Mouse (Mus musculus) E14TG2a.4 (cell line): ENCODE results near the gene Olfr1223.
"Not testable (repeated sequence)": the region's sequence is repeated elsewhere in the genome, so short reads cannot be mapped to it uniquely, and the experiment has no call there.

Experiments
- H3K27me3 ChIP-seq: 2 replicates; pipeline ENCODE4 v1.6.1; 2014; ENCODE audit warnings: low read length, control low read depth; ENCODE audit not compliant: insufficient read depth
- H3K36me3 ChIP-seq: 2 replicates; pipeline ENCODE4 v1.6.1; 2014; ENCODE audit warnings: low read length, control low read depth; ENCODE audit not compliant: insufficient read depth
- H3K4me1 ChIP-seq: replicated peaks from 2 replicates; pipeline ENCODE4 v1.6.1; 2014; ENCODE audit warnings: low read depth, low read length, control low read depth
- H3K4me3 ChIP-seq: replicated peaks from 2 replicates; pipeline ENCODE4 v1.5.1; 2014; ENCODE audit warnings: mild to moderate bottlenecking, low read length
- H3K9me3 ChIP-seq: 2 replicates; pipeline ENCODE4 v1.6.1; 2014; ENCODE audit warnings: low read length, control low read depth
- CTCF ChIP-seq: conservative IDR thresholded peaks from 2 replicates; pipeline ENCODE4 v1.5.1; 2014; ENCODE audit warnings: low read length
- NANOG ChIP-seq: IDR thresholded peaks from 2 replicates; pipeline ENCODE4 v1.6.1; 2014; ENCODE audit warnings: borderline replicate concordance, low read length, mixed read lengths
- POU5F1 ChIP-seq: IDR thresholded peaks from 2 replicates; pipeline ENCODE4 v1.6.1; 2014; ENCODE audit warnings: low read length, borderline replicate concordance

The Olfr1223 gene

DNA sequence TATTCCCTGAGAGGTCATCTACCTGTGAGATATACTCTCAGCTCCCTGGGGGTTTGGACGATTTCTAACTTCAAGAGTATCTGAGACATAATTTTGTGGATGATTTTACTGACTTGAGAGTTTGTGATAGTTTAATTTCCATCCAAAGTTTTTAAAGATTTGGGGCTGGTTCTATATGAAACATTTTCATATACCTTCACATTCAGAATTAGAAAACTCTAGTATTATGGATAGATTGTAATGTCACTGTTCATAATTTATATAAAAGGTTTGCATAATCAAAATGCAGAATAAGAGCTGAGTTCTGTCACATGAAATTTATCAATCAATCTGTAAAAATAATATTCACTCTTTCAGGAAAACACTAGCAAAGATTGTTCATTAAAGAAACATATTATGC, at the start of gene Olfr1223:
Olfr1223 (minus strand) TSS at position 101 of the 400 bp plus-strand sequence.
- H3K4me1 ChIP-seq: no peaks in the 10 kb centered on the region
- no peaks in the 10 kb centered on the region for H3K9me3 ChIP-seq
- H3K36me3 ChIP-seq: no peaks in the 10 kb centered on the region
- H3K4me3 ChIP-seq: no peak within 1 kb of the TSS
- H3K27me3 ChIP-seq: no peaks in the 10 kb centered on the region
- no peak for TF ChIP-seq CTCF
- TF ChIP-seq POU5F1: no peak

- H3K9me3 ChIP-seq: no peaks in the 10 kb centered on the region
- H3K4me3 ChIP-seq: no peak within 1 kb of the TSS
- H3K27me3 ChIP-seq: no peaks in the 10 kb centered on the region
- no peak for TF ChIP-seq NANOG
- no peak for TF ChIP-seq CTCF
- TF ChIP-seq POU5F1: no peak
- no peaks in the 10 kb centered on the region for H3K4me1 ChIP-seq
- no peaks in the 10 kb centered on the region for H3K36me3 ChIP-seq
Observed at GRCm38 (mm10) chr2:89199948-89200347, 48.6 kb upstream of the Olfr1223 start, which contains the start of gene Olfr1226. TSS of gene Olfr1226 (minus strand) at chr2:89200048.

DNA sequence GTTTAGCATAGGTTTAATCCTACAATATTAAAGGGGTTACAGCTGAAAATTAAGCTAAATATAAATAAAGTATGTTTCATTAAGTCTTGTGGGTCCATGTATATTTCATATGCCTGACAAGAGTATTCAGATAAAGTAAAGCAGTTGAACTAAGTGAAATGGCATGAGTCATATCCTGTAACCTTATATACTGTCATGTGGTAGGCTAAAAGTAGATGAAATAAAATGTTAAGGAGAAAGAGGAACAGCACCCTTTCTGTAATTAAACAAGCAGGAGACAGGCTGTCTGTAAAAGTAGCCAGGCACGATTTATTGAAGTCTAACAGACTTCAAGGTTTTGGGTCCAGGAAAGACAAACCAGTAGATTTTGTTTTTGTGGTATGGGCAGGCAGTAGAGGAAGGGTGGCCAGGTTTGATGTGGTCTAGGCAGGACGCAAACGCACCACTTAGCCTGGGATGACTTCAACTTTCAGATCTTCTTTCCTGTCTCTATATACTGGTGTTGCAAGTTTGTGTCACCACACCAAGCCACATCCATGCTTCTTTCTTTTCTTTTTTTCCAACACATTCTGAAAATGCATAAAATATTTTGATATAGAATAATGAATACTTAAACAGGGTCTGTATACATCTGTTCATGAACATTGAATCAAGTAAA, 45.1 kb upstream of the Olfr1223 start:
- Histone ChIP-seq H3K27me3 (no peaks in the 10 kb centered on the region), H3K4me3 (no peak overlapping the region), H3K36me3 (no peaks in the 10 kb centered on the region), H3K9me3 (no peaks in the 10 kb centered on the region), H3K4me1 (no peaks in the 10 kb centered on the region)
- TF ChIP-seq NANOG (no peak), CTCF (no peak), POU5F1 (no peak)

- no peaks in the 10 kb centered on the region for H3K9me3 ChIP-seq
- TF ChIP-seq POU5F1: no peak
- TF ChIP-seq NANOG: no peak
- TF ChIP-seq CTCF: no peak
- no peaks in the 10 kb centered on the region for H3K4me1 ChIP-seq
- H3K36me3 ChIP-seq: no peaks in the 10 kb centered on the region
- no peak within 1 kb of the TSS for H3K4me3 ChIP-seq
- no peaks in the 10 kb centered on the region for H3K27me3 ChIP-seq
Observed at GRCm38 (mm10) chr2:89174569-89174968, 23.2 kb upstream of the Olfr1223 start, which contains the start of gene Olfr1225. TSS of gene Olfr1225 (minus strand) at chr2:89174669.

DNA sequence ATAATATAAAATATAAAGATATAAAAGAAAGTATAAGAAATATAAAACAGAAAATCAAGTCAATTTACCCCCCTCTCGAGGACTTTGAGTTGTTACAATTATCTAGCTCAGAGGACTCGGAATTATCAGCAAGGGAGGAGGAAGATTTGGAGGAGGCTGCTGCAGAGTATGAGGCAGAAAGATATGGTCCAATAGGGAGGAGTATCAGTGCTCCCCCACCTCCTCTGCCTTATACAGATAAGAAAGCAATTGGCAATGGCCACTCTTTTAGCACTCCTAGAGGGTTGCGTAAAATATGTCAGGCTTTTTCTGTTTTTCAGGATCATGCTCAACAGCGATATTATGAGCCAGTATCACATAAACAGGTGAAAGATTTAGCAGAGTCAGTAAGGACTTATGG, 13.4 kb upstream of the Olfr1223 start:
- not testable (repeated sequence) for H3K36me3 ChIP-seq, H3K4me1 ChIP-seq, H3K4me3 ChIP-seq, H3K27me3 ChIP-seq
- peaks cover 27% of the 10 kb centered on the region for H3K9me3 ChIP-seq

GRCm38 (mm10) chr2:89163991-89164390, 12.6 kb upstream of the Olfr1223 start, which contains the start of gene Olfr1224-ps1:
TSS of gene Olfr1224-ps1 (minus strand) at chr2:89164091.
- H3K27me3 ChIP-seq, H3K4me1 ChIP-seq, H3K36me3 ChIP-seq, H3K4me3 ChIP-seq: not testable (repeated sequence)
- H3K9me3 ChIP-seq: peaks cover 27% of the 10 kb centered on the region

GRCm38 (mm10) chr2:89132954-89133353, 18.4 kb downstream of the Olfr1223 start, which contains the start of gene Olfr1222:
TSS of gene Olfr1222 (minus strand) at chr2:89133054.
- Histone ChIP-seq H3K27me3 (no peaks in the 10 kb centered on the region), H3K36me3 (no peaks in the 10 kb centered on the region), H3K4me3 (no peak within 1 kb of the TSS), H3K9me3 (no peaks in the 10 kb centered on the region), H3K4me1 (no peaks in the 10 kb centered on the region)
- TF ChIP-seq NANOG (no peak), POU5F1 (no peak), CTCF (no peak)

- TF ChIP-seq CTCF (no peak), NANOG (no peak), POU5F1 (no peak)
- Histone ChIP-seq H3K4me1 (no peaks in the 10 kb centered on the region), H3K4me3 (no peak within 1 kb of the TSS), H3K27me3 (no peaks in the 10 kb centered on the region), H3K36me3 (no peaks in the 10 kb centered on the region), H3K9me3 (no peaks in the 10 kb centered on the region)
Observed at GRCm38 (mm10) chr2:89117183-89117582, 34.2 kb downstream of the Olfr1223 start, which contains the start of gene Olfr1221. TSS of gene Olfr1221 (minus strand) at chr2:89117283.

- no peak within 1 kb of the TSS for H3K4me3 ChIP-seq
- H3K4me1 ChIP-seq: no peaks in the 10 kb centered on the region
- no peaks in the 10 kb centered on the region for H3K36me3 ChIP-seq
- TF ChIP-seq NANOG (no peak), CTCF (no peak), POU5F1 (no peak)
- no peaks in the 10 kb centered on the region for H3K27me3 ChIP-seq
- H3K9me3 ChIP-seq: peaks cover 12% of the 10 kb centered on the region; the same call in 1 of the 2 replicates
Observed at GRCm38 (mm10) chr2:89106735-89107134, 44.6 kb downstream of the Olfr1223 start, which contains the start of gene Olfr1220. TSS of gene Olfr1220 (minus strand) at chr2:89106835.

DNA sequence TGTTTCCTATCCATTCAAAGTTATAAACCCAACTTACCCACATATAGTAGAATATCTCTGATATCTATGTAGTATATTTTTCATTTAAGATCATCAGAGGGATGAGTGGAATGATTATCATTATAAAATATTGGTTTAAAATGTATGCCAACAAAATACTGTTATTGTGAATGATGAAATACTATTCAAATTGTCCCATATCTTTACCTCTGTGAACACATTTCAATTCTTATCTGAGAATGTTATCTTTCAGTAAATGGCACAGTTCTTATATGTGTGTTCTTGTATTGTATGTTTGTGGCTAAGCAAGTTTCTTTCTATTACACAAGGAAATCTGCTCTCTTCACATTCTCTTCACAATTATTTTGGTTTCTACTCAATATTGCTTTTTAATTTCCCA, 45.7 kb downstream of the Olfr1223 start:
- no peaks in the 10 kb centered on the region for H3K27me3 ChIP-seq
- H3K4me3 ChIP-seq: no peak overlapping the region
- peaks cover 12% of the 10 kb centered on the region; the same call in 1 of the 2 replicates for H3K9me3 ChIP-seq
- TF ChIP-seq NANOG (no peak), CTCF (no peak), POU5F1 (no peak)
- no peaks in the 10 kb centered on the region for H3K4me1 ChIP-seq
- no peaks in the 10 kb centered on the region for H3K36me3 ChIP-seq
